Mouse (Mus musculus): ENCODE data around the gene Pepd. TPM values are rescaled to one million over a fixed set of nuclear protein-coding genes. Genes with fewer than 3 reads are reported as not detected.

The Pepd gene
- 67.9 and 69.8 TPM in 2 replicates for polyA plus RNA-seq (2014; fragmentation: Nextera tagmentation; extraction: Ambion mirVana)

DNA sequence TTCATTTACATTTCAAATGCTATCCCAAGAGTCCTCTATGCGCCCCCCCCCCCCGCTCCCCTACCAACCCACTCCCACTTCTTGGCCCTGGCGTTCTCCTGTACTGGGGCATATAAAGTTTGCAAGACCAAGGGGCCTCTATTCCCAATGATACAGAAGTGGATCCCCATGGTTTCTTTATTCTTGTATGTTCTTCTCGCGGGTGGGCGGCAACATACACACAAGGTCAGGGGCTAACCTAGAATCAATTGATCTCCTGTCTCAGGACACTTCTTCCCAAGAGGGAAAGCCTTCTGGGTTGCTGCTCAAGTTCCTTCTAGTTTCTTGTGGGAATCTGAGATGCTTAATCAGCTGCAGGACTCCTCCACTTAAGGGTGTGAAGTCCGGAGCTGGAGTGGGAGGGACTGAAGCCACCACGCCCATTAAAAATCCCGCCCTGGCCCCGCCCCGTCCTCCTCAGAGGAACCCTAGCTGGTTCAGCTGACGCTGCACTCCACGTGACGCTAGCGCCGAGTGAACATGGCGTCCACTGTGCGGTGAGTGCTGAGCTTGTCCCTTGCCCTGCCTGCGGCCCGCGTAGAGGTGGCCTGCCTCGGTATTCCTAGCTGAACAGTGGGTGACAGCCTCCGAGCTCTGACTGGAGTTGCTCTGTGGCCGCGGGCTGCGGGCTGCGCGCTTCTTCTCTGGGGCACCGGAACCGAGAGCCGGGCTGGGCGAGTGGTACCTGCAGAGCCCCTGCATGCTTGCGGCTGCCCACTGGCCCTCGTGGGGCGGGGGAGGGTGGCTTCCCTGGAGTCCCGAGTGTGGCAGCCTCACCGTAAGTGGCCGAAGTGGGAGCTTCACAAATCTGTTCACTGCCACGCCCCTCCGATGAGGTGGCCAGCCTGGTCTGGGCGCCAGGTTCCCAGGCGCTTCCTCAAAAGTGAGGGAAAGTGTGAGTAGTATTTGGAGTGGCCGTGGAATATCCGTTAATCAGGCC is at the start of gene Pepd:
TSS of gene Pepd (plus strand) at position 461 of the 979 bp plus-strand sequence.
- Histone ChIP-seq H3K9me3 (ENCODE audit: control insufficient read depth, low read length) (no peaks in the 10 kb centered on the region), H3K4me3 (ENCODE audit: low read depth, low read length) (peak within 1 kb of the TSS; percentile 68), H3K27ac (ENCODE audit: low read depth, low read length) (no peak within 1 kb of the TSS), H3K36me3 (ENCODE audit: control insufficient read depth, insufficient read depth, low read length) (no peaks in the 10 kb centered on the region), H3K9ac (replicated peaks; ENCODE audit: low read depth, low read length) (peak within 1 kb of the TSS; percentile 65), H3K27me3 (ENCODE audit: control insufficient read depth, insufficient read depth, low read length) (no peaks in the 10 kb centered on the region), H3K4me2 (ENCODE audit: low read depth, low read length) (peak within 1 kb of the TSS; percentile 72), H3K4me1 (ENCODE audit: control insufficient read depth, insufficient read depth, low read length) (no peaks in the 10 kb centered on the region)
- WGBS: 6% methylated on average over 44 of the region's 44 CpGs
- ATAC-seq (ENCODE audit: low read depth): peak; percentile 94

DNA sequence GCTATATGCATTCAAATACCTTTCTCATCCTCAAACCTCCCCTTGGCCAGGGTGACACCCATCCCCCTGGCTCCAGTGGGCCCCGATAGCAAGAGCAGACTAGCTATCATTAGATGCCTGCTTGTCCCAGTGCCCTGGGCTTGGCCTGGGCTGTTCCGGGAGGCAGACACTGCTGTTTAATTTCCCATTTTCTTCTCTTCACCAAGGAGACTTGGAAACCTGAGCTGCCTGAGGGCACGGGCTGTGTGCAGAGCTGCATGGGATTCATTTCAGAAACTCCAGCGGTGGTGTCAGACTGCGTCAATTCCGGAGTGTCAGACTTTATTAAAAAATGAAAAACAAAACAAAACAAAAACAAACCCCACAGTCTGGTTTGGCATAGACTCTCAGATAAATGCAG is 44.9 kb upstream of the Pepd start:
- Histone ChIP-seq H3K36me3 (ENCODE audit: control insufficient read depth, insufficient read depth, low read length) (no peaks in the 10 kb centered on the region), H3K9ac (replicated peaks; ENCODE audit: low read depth, low read length) (no peak overlapping the region), H3K27me3 (ENCODE audit: control insufficient read depth, insufficient read depth, low read length) (no peaks in the 10 kb centered on the region), H3K9me3 (ENCODE audit: control insufficient read depth, low read length) (no peaks in the 10 kb centered on the region), H3K4me1 (ENCODE audit: control insufficient read depth, insufficient read depth, low read length) (peaks cover 4% of the 10 kb centered on the region; the same call in 1 of the 2 replicates), H3K27ac (ENCODE audit: low read depth, low read length) (no peak overlapping the region), H3K4me3 (ENCODE audit: low read depth, low read length) (no peak overlapping the region), H3K4me2 (ENCODE audit: low read depth, low read length) (no peak overlapping the region)
- WGBS: 65% methylated on average over 6 of the region's 6 CpGs
- no peak for ATAC-seq (ENCODE audit: low read depth)

DNA sequence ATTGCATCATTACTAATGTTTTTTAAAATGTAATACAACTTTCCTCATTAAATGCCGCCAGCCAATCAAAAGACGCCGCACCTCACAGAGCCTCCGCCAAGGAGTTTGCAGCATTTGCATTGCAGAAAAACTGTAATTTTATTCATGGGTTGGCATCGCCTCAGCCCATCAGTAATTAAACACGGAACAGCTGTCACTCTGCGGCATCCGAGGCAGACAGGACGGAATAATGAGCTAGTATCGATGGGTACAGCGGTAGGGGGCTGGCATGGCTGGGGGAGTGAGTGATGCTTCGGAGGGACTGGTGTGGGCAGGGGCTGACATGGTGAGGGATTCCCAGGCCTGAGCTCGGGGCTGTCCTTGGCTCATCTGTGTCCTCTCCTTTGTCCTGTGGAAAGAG is 42.5 kb upstream of the Pepd start:
- Histone ChIP-seq H3K9ac (replicated peaks; ENCODE audit: low read depth, low read length) (no peak overlapping the region), H3K4me3 (ENCODE audit: low read depth, low read length) (no peak overlapping the region), H3K9me3 (ENCODE audit: control insufficient read depth, low read length) (no peaks in the 10 kb centered on the region), H3K4me1 (ENCODE audit: control insufficient read depth, insufficient read depth, low read length) (peaks cover 4% of the 10 kb centered on the region; the same call in 1 of the 2 replicates), H3K36me3 (ENCODE audit: control insufficient read depth, insufficient read depth, low read length) (no peaks in the 10 kb centered on the region), H3K27ac (ENCODE audit: low read depth, low read length) (peak overlapping the region; percentile 7; the same call in 1 of the 2 replicates), H3K4me2 (ENCODE audit: low read depth, low read length) (no peak overlapping the region; the same call in 1 of the 2 replicates), H3K27me3 (ENCODE audit: control insufficient read depth, insufficient read depth, low read length) (no peaks in the 10 kb centered on the region)
- peak; percentile 89 for ATAC-seq (ENCODE audit: low read depth)
- 33% methylated on average over 13 of the region's 13 CpGs for WGBS

DNA sequence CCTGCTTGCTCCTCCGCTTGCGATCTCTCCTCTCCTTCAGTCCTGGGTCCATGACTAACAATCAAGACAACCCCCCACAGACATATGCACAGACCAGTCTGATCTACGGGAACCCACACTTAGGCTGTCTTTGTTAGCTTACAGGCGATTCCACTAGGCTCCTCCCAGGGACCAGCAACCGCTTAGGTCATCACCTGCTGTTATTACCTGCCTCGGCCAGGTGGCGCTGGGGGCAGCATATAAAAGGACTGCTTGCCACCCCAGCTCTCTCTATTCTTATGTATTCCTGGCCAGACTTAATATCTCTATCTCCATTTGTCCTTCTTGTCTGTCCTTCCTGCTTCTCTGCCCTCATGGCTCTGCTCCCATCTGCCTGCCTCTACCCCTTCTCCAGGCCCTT is 35.4 kb upstream of the Pepd start:
- no peaks in the 10 kb centered on the region for H3K36me3 ChIP-seq (ENCODE audit: control insufficient read depth, insufficient read depth, low read length)
- H3K27me3 ChIP-seq (ENCODE audit: control insufficient read depth, insufficient read depth, low read length): no peaks in the 10 kb centered on the region
- H3K4me1 ChIP-seq (ENCODE audit: control insufficient read depth, insufficient read depth, low read length): no peaks in the 10 kb centered on the region
- no peak overlapping the region for H3K4me2 ChIP-seq (ENCODE audit: low read depth, low read length)
- no peak overlapping the region for H3K9ac ChIP-seq (replicated peaks; ENCODE audit: low read depth, low read length)
- ATAC-seq (ENCODE audit: low read depth): no peak
- H3K4me3 ChIP-seq (ENCODE audit: low read depth, low read length): no peak overlapping the region
- H3K27ac ChIP-seq (ENCODE audit: low read depth, low read length): no peak overlapping the region
- 68% methylated on average over 7 of the region's 7 CpGs for WGBS
- H3K9me3 ChIP-seq (ENCODE audit: control insufficient read depth, low read length): no peaks in the 10 kb centered on the region

DNA sequence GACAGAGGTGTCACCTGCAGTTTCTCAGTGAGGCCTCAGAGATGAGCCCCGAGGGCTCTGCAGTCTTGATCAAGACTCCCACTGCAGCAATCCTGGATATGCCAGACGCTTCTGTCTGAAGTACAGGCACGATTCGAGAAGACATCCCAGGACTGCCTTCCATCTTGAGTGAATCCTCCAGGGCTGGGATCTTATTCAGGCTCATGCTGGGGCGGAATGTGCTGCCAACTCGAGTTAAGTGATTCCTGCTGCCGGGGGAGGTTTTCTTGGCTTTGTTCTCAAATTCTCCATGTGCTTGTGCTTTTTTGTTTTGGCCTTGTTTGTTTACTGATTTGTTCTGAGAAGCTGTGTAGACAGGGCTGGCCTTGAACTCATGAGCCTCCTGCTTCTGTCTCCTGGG is 34.4 kb upstream of the Pepd start:
- Histone ChIP-seq H3K4me2 (ENCODE audit: low read depth, low read length) (no peak overlapping the region), H3K27me3 (ENCODE audit: control insufficient read depth, insufficient read depth, low read length) (no peaks in the 10 kb centered on the region), H3K36me3 (ENCODE audit: control insufficient read depth, insufficient read depth, low read length) (no peaks in the 10 kb centered on the region), H3K9ac (replicated peaks; ENCODE audit: low read depth, low read length) (no peak overlapping the region), H3K4me1 (ENCODE audit: control insufficient read depth, insufficient read depth, low read length) (no peaks in the 10 kb centered on the region), H3K27ac (ENCODE audit: low read depth, low read length) (no peak overlapping the region), H3K9me3 (ENCODE audit: control insufficient read depth, low read length) (no peaks in the 10 kb centered on the region), H3K4me3 (ENCODE audit: low read depth, low read length) (no peak overlapping the region)
- ATAC-seq (ENCODE audit: low read depth): no peak
- WGBS: 62% methylated on average over 7 of the region's 7 CpGs

DNA sequence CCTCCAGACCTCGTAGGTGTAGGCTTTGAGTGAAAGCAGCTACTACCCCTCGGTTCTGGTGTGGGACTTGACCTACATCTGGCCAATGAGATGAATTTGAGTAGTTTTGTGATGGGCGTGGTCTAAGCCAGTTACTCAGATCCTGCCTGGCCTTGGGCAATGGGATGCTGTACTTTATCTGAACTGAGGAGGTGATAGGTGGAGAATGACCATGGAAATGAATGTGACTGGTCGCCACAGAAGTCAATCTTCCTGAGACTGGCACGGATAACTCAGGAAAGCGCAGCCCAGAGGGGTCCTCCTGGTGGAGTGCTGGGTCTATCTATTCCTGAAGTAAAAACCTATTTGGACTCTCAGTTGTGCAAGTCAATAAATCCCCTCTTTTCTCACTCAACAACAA is 23.7 kb upstream of the Pepd start:
- H3K27me3 ChIP-seq (ENCODE audit: control insufficient read depth, insufficient read depth, low read length): no peaks in the 10 kb centered on the region
- H3K27ac ChIP-seq (ENCODE audit: low read depth, low read length): no peak overlapping the region
- no peak overlapping the region for H3K4me2 ChIP-seq (ENCODE audit: low read depth, low read length)
- no peak overlapping the region for H3K4me3 ChIP-seq (ENCODE audit: low read depth, low read length)
- H3K36me3 ChIP-seq (ENCODE audit: control insufficient read depth, insufficient read depth, low read length): no peaks in the 10 kb centered on the region
- no peak overlapping the region for H3K9ac ChIP-seq (replicated peaks; ENCODE audit: low read depth, low read length)
- ATAC-seq (ENCODE audit: low read depth): no peak
- no peaks in the 10 kb centered on the region for H3K4me1 ChIP-seq (ENCODE audit: control insufficient read depth, insufficient read depth, low read length)
- H3K9me3 ChIP-seq (ENCODE audit: control insufficient read depth, low read length): no peaks in the 10 kb centered on the region
- 77% methylated on average over 6 of the region's 6 CpGs for WGBS

DNA sequence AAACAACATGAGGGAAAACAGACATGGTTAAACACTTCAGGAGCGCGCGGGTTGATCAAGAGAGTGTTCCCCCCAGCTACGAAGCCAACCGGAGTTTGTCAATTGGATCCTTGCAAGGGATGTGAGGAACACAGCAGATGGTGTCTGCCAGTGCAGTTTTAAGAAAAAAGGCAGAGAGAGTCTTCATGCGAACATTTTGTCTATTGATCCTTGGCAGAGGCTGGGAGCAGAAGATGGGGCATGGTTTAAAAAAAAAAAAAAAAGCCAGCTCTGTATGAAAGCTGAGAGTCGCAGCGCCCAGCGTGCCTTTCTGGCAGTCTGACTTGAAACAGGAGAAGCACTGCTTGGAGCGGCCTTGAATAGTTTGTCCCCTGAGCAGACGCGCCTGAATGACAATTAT is 23.3 kb upstream of the Pepd start:
- Histone ChIP-seq H3K27me3 (ENCODE audit: control insufficient read depth, insufficient read depth, low read length) (no peaks in the 10 kb centered on the region), H3K27ac (ENCODE audit: low read depth, low read length) (no peak overlapping the region), H3K36me3 (ENCODE audit: control insufficient read depth, insufficient read depth, low read length) (no peaks in the 10 kb centered on the region), H3K4me1 (ENCODE audit: control insufficient read depth, insufficient read depth, low read length) (no peaks in the 10 kb centered on the region), H3K9ac (replicated peaks; ENCODE audit: low read depth, low read length) (no peak overlapping the region), H3K4me3 (ENCODE audit: low read depth, low read length) (no peak overlapping the region), H3K4me2 (ENCODE audit: low read depth, low read length) (no peak overlapping the region), H3K9me3 (ENCODE audit: control insufficient read depth, low read length) (no peaks in the 10 kb centered on the region)
- WGBS: 66% methylated on average over 12 of the region's 12 CpGs
- ATAC-seq (ENCODE audit: low read depth): no peak

DNA sequence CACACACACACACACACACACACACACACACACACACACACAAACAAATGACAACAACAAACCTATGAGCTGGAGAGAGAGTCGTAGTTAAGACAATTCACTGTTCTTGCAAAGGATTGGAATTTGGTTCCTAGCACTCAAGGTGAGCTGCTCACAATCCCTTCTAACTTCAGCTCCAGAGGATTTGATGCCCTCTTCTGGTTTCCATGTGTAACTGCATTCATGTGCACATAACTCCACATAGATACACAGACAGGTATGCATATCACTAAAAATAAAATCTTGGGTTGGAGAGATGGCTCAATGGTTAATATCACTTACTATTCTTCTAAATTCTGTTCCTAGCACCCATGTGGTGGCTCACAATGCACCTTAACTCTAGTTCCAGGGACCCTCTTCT is 19.3 kb upstream of the Pepd start:
- no peak overlapping the region for H3K9ac ChIP-seq (replicated peaks; ENCODE audit: low read depth, low read length)
- H3K27me3 ChIP-seq (ENCODE audit: control insufficient read depth, insufficient read depth, low read length): no peaks in the 10 kb centered on the region
- H3K9me3 ChIP-seq (ENCODE audit: control insufficient read depth, low read length): no peaks in the 10 kb centered on the region
- H3K36me3 ChIP-seq (ENCODE audit: control insufficient read depth, insufficient read depth, low read length): no peaks in the 10 kb centered on the region
- ATAC-seq (ENCODE audit: low read depth): no peak
- H3K4me3 ChIP-seq (ENCODE audit: low read depth, low read length): no peak overlapping the region
- H3K4me2 ChIP-seq (ENCODE audit: low read depth, low read length): no peak overlapping the region
- 100% methylated on average over 1 of the region's 1 CpGs for WGBS
- H3K4me1 ChIP-seq (ENCODE audit: control insufficient read depth, insufficient read depth, low read length): no peaks in the 10 kb centered on the region
- no peak overlapping the region for H3K27ac ChIP-seq (ENCODE audit: low read depth, low read length)

DNA sequence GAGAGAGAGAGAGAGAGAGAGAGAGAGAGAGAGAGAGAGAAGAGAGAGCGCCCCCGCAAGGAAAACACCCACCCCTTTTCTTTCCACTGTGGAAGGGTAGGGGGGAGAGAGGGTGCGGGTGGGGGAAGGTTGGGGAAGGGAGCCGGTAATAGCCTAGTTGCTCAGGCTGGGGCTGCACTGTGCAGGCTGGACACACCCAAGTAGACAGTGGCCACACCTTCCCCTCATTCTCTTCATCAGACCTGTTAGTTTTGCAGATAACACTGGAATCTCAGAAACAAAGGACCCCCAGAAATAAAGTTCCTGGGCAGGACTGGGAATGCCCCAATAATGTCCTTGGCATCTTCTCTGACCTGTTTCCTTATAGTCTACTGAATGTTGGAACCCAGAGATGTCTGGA is 15.7 kb upstream of the Pepd start:
- 77% methylated on average over 4 of the region's 4 CpGs for WGBS
- no peaks in the 10 kb centered on the region for H3K27me3 ChIP-seq (ENCODE audit: control insufficient read depth, insufficient read depth, low read length)

More for the DNA sequence above, 15.7 kb upstream of the Pepd start:
- no peak overlapping the region for H3K9ac ChIP-seq (replicated peaks; ENCODE audit: low read depth, low read length)
- no peaks in the 10 kb centered on the region for H3K4me1 ChIP-seq (ENCODE audit: control insufficient read depth, insufficient read depth, low read length)
- no peak overlapping the region for H3K27ac ChIP-seq (ENCODE audit: low read depth, low read length)
- H3K9me3 ChIP-seq (ENCODE audit: control insufficient read depth, low read length): no peaks in the 10 kb centered on the region
- H3K4me2 ChIP-seq (ENCODE audit: low read depth, low read length): no peak overlapping the region
- no peak for ATAC-seq (ENCODE audit: low read depth)
- H3K4me3 ChIP-seq (ENCODE audit: low read depth, low read length): no peak overlapping the region
- no peaks in the 10 kb centered on the region for H3K36me3 ChIP-seq (ENCODE audit: control insufficient read depth, insufficient read depth, low read length)
